Mouse (Mus musculus) testis, adult 2 months (tissue): ENCODE data around the gene Filip1. TPM values are rescaled to one million over a fixed set of nuclear protein-coding genes. Genes with fewer than 3 reads are reported as not detected.

Source experiments
- H3K27ac ChIP-seq: fragments of 200-500 bp; 2 replicates; pipeline ENCODE4 v1.5.1; 2012; ENCODE audit warnings: low read depth, low read length; ENCODE audit not compliant: control insufficient read depth, insufficient read depth
- H3K27me3 ChIP-seq: fragments of 200-500 bp; 2 replicates; pipeline ENCODE4 v1.6.1; 2012; ENCODE audit warnings: mild to moderate bottlenecking, low read length, moderate library complexity; ENCODE audit not compliant: control insufficient read depth, insufficient read depth
- H3K36me3 ChIP-seq: fragments of 200-500 bp; 2 replicates; pipeline ENCODE4 v1.6.1; 2012; ENCODE audit warnings: mild to moderate bottlenecking, low read length; ENCODE audit not compliant: control insufficient read depth, insufficient read depth
- H3K4me1 ChIP-seq: fragments of 200-500 bp; 2 replicates; pipeline ENCODE4 v1.6.1; 2012; ENCODE audit warnings: low read length; ENCODE audit not compliant: control insufficient read depth, insufficient read depth
- H3K4me3 ChIP-seq: fragments of 200-500 bp; 2 replicates; pipeline ENCODE4 v1.5.1; 2012; ENCODE audit warnings: low read depth, mild to moderate bottlenecking, low read length, moderate library complexity, mixed read lengths; ENCODE audit not compliant: control insufficient read depth
- CTCF ChIP-seq: fragments of 200-500 bp; IDR thresholded peaks from 2 replicates; pipeline ENCODE4 v1.5.1; 2012; ENCODE audit warnings: low read depth, mild to moderate bottlenecking, inconsistent platforms, low read length, moderate library complexity; ENCODE audit not compliant: control insufficient read depth, insufficient read depth, insufficient replicate concordance
- POLR2A ChIP-seq: fragments of 200-500 bp; IDR thresholded peaks from 2 replicates; pipeline ENCODE4 v1.6.1; 2012; ENCODE audit warnings: low read depth, mild to moderate bottlenecking, inconsistent platforms, low read length, moderate library complexity; ENCODE audit not compliant: control insufficient read depth
- polyA plus RNA-seq: library from polyadenylated mRNA; depleted of rRNA; stranded (reverse); fragments of >200 nt; gene quantifications from 2 replicates; pipeline ENCODE4 v1.2.3, GENCODE M21; 2012

Filip1 gene
- polyA plus RNA-seq, 1 experiment, result 6.8 TPM

GRCm38 (mm10) chr9:79792841-79793835 is 219.5 kb downstream of the Filip1 start, which contains the start of gene Tmem30a:
Tmem30a (minus strand) TSS chr9:79793507.
- Histone ChIP-seq H3K4me3 (peak within 1 kb of the TSS; percentile 100), H3K4me1 (no peaks in the 10 kb centered on the region), H3K27ac (peak within 1 kb of the TSS; percentile 97), H3K27me3 (no peaks in the 10 kb centered on the region), H3K36me3 (no peaks in the 10 kb centered on the region)
- TF ChIP-seq POLR2A (peak; percentile 95), CTCF (no peak)

- Histone ChIP-seq H3K36me3 (no peaks in the 10 kb centered on the region), H3K27ac (no peak overlapping the region), H3K27me3 (no peaks in the 10 kb centered on the region), H3K4me3 (no peak overlapping the region), H3K4me1 (no peaks in the 10 kb centered on the region)
- no peak for TF ChIP-seq POLR2A
- TF ChIP-seq CTCF, result no peak
Measured at GRCm38 (mm10) chr9:79785794-79786085, 226.9 kb downstream of the Filip1 start.

- no peak for TF ChIP-seq CTCF
- no peak for TF ChIP-seq POLR2A
- no peaks in the 10 kb centered on the region for H3K4me1 ChIP-seq
- no peak overlapping the region for H3K27ac ChIP-seq
- H3K4me3 ChIP-seq, result no peak overlapping the region
- no peaks in the 10 kb centered on the region for H3K36me3 ChIP-seq
- H3K27me3 ChIP-seq, result no peaks in the 10 kb centered on the region
Measured at GRCm38 (mm10) chr9:79784934-79785793, 227.5 kb downstream of the Filip1 start.

- Histone ChIP-seq H3K36me3 (no peaks in the 10 kb centered on the region), H3K4me3 (no peak overlapping the region), H3K27ac (no peak overlapping the region), H3K4me1 (no peaks in the 10 kb centered on the region), H3K27me3 (no peaks in the 10 kb centered on the region)
- TF ChIP-seq CTCF, result no peak
- no peak for TF ChIP-seq POLR2A
Measured at GRCm38 (mm10) chr9:79784439-79784838, 228.2 kb downstream of the Filip1 start.

- no peaks in the 10 kb centered on the region for H3K27me3 ChIP-seq
- TF ChIP-seq CTCF, result no peak
- TF ChIP-seq POLR2A, result no peak
- no peak overlapping the region for H3K4me3 ChIP-seq
- H3K27ac ChIP-seq, result no peak overlapping the region
- no peaks in the 10 kb centered on the region; the same call in 1 of the 2 replicates for H3K36me3 ChIP-seq
- no peaks in the 10 kb centered on the region for H3K4me1 ChIP-seq
Measured at GRCm38 (mm10) chr9:79779354-79779753, 233.3 kb downstream of the Filip1 start.

- no peaks in the 10 kb centered on the region for H3K4me1 ChIP-seq
- TF ChIP-seq POLR2A (no peak), CTCF (no peak)
- no peak overlapping the region for H3K4me3 ChIP-seq
- no peaks in the 10 kb centered on the region; the same call in 1 of the 2 replicates for H3K36me3 ChIP-seq
- H3K27ac ChIP-seq, result no peak overlapping the region
- no peaks in the 10 kb centered on the region for H3K27me3 ChIP-seq
Measured at GRCm38 (mm10) chr9:79766991-79767545, 245.6 kb downstream of the Filip1 start.
